ENCODE assay signal across 23 mouse cellular contexts in the genomic region with DNA sequence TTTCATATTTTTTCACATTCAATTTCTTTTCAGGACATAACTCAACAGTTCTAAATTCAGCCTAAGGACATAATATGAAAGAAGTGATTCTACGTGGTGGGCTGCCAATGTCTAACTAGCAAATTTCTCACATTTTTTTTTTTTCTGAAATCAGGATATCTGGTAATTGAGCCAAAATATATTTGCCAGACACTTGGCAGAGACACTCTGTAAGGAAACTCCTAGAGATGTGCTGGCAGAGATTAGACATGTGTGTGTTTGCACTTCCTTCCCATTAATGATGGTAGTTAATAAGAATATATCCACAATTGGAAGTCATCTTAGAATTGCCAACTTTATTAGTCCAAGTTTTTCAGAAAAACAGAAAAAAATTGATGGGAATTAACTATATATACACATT.
DNase-seq lines count a peak whose midpoint lies in the region; ATAC-seq lines count a peak whose summit lies in the region.
"Had no signal": no experiment of that assay in that cellular context is flagged by ENCODE, and none has a peak within 500 bp of the region (broad histone marks: within the 10 kb centered on the region; RNA-seq: fewer than 3 reads in every experiment).

No protein-coding gene starts in this region.

- WGBS in forebrain, embryonic 16.5 days: 50% methylated on average over 1 of the region's 1 CpGs
- WGBS in forebrain, embryonic 15.5 days: 56% methylated on average over 1 of the region's 1 CpGs

- H3K36me3 ChIP-seq in forebrain, embryonic 16.5 days (ENCODE audit: control insufficient read depth, insufficient read depth): no peaks in the 10 kb centered on the region
- H3K36me3 ChIP-seq in forebrain, embryonic 15.5 days: no peaks in the 10 kb centered on the region
- H3K36me3 ChIP-seq: embryonic facial prominence, embryonic 10.5 days; embryonic facial prominence, embryonic 12.5 days; forebrain, embryonic 12.5 days; G1E had no signal

- no peak overlapping the region for H3K4me2 ChIP-seq in forebrain, embryonic 16.5 days (ENCODE audit: low read length)
- H3K4me2 ChIP-seq in forebrain, embryonic 15.5 days (replicated peaks): no peak overlapping the region
- H3K4me2 ChIP-seq: embryonic facial prominence, embryonic 12.5 days; forebrain, embryonic 12.5 days had no signal

- ATAC-seq in forebrain, embryonic 16.5 days: peak; percentile 75
- ATAC-seq in forebrain, embryonic 15.5 days (replicated peaks): no peak; the same call in 1 of the 2 replicates
- ATAC-seq: activated CD4-positive, CD25-positive, alpha-beta regulatory T cell, adult 4 months; CD4-positive, CD25-positive, alpha-beta regulatory T cell, adult 4 months; Patski had no signal

- no peak overlapping the region for H3K9ac ChIP-seq in forebrain, embryonic 16.5 days (replicated peaks; ENCODE audit: low read depth, low read length)
- no peak overlapping the region for H3K9ac ChIP-seq in forebrain, embryonic 15.5 days (replicated peaks)
- H3K9ac ChIP-seq: embryonic facial prominence, embryonic 12.5 days; forebrain, embryonic 12.5 days had no signal

- 0 out of 2 replicates have a peak, but pooled peaks cover 2% of the 10 kb centered on the region for H3K4me1 ChIP-seq in forebrain, embryonic 16.5 days (replicated peaks; ENCODE audit: control insufficient read depth, insufficient read depth, low read length)
- H3K4me1 ChIP-seq in forebrain, embryonic 15.5 days: no peaks in the 10 kb centered on the region
- H3K4me1 ChIP-seq: embryonic facial prominence, embryonic 10.5 days; embryonic facial prominence, embryonic 12.5 days; forebrain, embryonic 12.5 days had no signal

- DNase-seq in 416B (ENCODE audit: low read depth): peak; percentile 2
- peak; percentile 14 for DNase-seq in brain, adult 2 months (ENCODE audit: low read depth, low spot score)
- no peak for DNase-seq in layer of hippocampus, postnatal 36 days
- DNase-seq in urinary bladder, adult 18-20 months (ENCODE audit: low spot score in 2 of 2): no peak
- DNase-seq: adrenal gland, adult 8-10 months; adrenal gland, postnatal 14 days; adrenal gland, postnatal 36 days; B cell, adult 2 months; cerebellum, adult 11-12 months; cerebellum, adult 2 months; cerebellum, adult 9-10 months; cerebellum, postnatal 10 days; cerebellum, postnatal 25 days had no signal

- no peak overlapping the region for H3K4me3 ChIP-seq in forebrain, embryonic 16.5 days (replicated peaks; ENCODE audit: low read length)
- no peak overlapping the region for H3K4me3 ChIP-seq in forebrain, embryonic 15.5 days
- H3K4me3 ChIP-seq: embryonic facial prominence, embryonic 10.5 days; embryonic facial prominence, embryonic 12.5 days; forebrain, embryonic 12.5 days had no signal

- no peaks in the 10 kb centered on the region for H3K27me3 ChIP-seq in forebrain, embryonic 16.5 days (replicated peaks; ENCODE audit: control insufficient read depth, insufficient read depth, low read length)
- H3K27me3 ChIP-seq in forebrain, embryonic 15.5 days: no peaks in the 10 kb centered on the region
- H3K27me3 ChIP-seq: CH12.LX; embryonic facial prominence, embryonic 12.5 days; forebrain, embryonic 12.5 days; Patski had no signal

- H3K9me3 ChIP-seq in forebrain, embryonic 16.5 days (ENCODE audit: control insufficient read depth, low read length): no peaks in the 10 kb centered on the region
- H3K9me3 ChIP-seq in forebrain, embryonic 15.5 days: no peaks in the 10 kb centered on the region
- H3K9me3 ChIP-seq: embryonic facial prominence, embryonic 10.5 days; embryonic facial prominence, embryonic 12.5 days; forebrain, embryonic 12.5 days; G1E had no signal

- no peak overlapping the region for H3K27ac ChIP-seq in forebrain, embryonic 16.5 days (ENCODE audit: low read length)
- H3K27ac ChIP-seq in forebrain, embryonic 15.5 days (replicated peaks): no peak overlapping the region
- H3K27ac ChIP-seq: embryonic facial prominence, embryonic 10.5 days; embryonic facial prominence, embryonic 12.5 days; forebrain, embryonic 12.5 days had no signal

Comparison
In these comparisons a context has a peak if more than half of its experiments do, and no peak if none do; other contexts are left out.
1. DNase-seq: peak in 416B (single experiment) and brain, adult 2 months (single experiment); none in layer of hippocampus, postnatal 36 days (0 of 2) and urinary bladder, adult 18-20 months (0 of 2).